Mouse (Mus musculus): ENCODE measurements at regions not wholly inside any gene's neighbourhood (a gene's known extent, or its start where the extent isn't known, plus 50 kb on each side); places are given as distances from the start of the nearest gene placed in this dataset.
"Not testable (repeated sequence)": the region's sequence is repeated elsewhere in the genome, so short reads cannot be mapped to it uniquely, and the experiment has no call there.

DNA sequence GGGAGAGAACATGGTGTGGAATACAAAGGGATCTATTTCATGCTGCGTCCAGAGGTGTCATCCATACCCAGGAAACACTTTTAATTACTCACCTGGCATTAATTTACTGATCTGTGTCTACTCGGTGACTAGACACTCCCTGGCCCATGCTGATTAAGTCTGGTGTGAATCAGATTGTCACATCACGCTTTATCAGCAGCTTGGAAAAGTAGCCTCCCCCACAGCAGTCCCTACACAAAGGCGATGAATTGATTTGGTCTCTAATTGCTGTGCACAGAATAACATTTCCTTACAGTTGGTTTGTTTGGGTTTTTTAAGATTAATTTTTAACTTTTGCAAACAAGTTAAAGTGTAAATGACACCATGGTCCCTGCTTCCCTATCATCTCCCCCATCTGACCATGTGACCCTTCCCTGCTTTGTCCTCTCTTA lies 484.7 kb upstream of the Gulo start:
- no peak for DNase-seq (ENCODE audit: inconsistent age in 2 of 2, low spot score in 1 of 2)

DNA sequence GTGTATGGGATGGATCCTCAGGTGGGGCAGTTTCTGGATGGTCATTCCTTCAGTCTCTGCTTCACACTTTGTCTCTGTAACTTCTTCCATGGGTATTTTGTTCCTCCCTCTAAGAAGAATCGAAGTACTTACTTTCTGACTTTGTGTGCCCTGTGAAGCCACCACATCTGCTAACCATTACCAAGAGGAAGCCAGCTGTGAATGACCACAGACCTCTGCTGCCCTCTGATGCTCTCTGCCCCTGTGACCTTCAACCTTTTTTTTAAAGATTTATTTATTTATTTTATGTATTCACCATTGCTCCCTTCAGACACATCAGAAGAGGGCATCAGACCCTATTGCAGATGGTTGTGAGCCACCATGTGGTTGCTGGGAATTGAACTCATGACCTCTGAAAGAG lies 475.7 kb upstream of the Gulo start:
- DNase-seq (ENCODE audit: inconsistent age in 2 of 2, low spot score in 1 of 2), result not testable (repeated sequence)

DNA sequence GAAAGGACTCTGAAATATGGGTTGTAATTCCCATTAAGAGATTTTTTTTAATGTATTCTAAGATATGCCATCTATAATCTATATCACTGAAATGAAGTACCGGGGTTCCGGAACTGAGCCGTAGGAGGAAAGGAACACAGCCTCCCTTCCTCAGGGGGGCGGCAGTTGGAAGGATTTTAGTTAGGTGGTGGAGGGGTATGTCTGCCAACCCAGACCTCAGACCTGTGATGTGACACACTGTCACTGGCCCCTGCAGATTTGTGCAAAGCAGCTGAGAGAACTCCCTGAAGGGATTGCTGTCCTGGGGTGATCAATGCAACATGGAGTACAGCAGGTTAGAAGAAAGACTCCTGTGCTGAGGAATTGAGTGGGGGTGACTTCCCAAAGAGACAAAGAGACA lies 470.2 kb upstream of the Gulo start:
- DNase-seq (ENCODE audit: inconsistent age in 2 of 2, low spot score in 1 of 2), result no peak

GRCm38 (mm10) chr14:66478562-66478961 lies 469.6 kb upstream of the Gulo start:
- no peak for DNase-seq (ENCODE audit: inconsistent age in 2 of 2, low spot score in 1 of 2)

DNA sequence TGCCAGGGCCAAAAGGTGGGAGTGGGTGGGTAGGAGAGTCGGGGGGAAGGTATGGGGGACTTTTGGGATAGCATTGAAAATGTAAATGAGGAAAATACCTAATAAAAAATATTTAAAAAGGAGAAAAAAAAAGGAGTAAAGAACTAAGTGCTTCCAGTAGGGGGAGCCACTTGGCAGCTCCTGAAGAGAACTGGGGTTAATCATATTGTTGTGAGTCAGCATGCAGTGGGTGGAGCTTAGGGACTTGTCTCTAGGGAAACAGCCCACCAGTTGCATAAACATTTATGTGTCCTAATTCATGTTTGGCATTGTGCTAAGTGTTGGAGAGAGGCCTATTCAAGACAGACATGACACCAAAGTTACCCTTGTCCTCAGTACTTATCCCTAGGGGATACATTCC lies 466.0 kb upstream of the Gulo start:
- DNase-seq (ENCODE audit: inconsistent age in 2 of 2, low spot score in 1 of 2), result peak; percentile 8 to 74

DNA sequence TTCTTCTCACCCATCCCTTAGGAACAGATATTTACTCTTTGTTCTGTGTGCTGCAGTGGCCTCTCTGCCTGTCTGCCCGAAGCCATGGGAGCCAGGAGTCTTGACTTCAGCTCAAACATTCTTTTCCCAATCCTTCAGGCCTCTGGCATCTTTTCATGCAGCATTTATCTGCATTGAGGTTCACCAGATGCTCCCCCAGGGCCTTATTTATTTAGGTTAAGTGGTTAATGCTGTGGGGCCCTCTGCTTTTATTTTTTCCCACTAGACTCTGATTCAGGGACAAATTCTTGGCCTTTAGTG lies 464.2 kb upstream of the Gulo start:
- no peak for DNase-seq (ENCODE audit: inconsistent age in 2 of 2, low spot score in 1 of 2)

DNA sequence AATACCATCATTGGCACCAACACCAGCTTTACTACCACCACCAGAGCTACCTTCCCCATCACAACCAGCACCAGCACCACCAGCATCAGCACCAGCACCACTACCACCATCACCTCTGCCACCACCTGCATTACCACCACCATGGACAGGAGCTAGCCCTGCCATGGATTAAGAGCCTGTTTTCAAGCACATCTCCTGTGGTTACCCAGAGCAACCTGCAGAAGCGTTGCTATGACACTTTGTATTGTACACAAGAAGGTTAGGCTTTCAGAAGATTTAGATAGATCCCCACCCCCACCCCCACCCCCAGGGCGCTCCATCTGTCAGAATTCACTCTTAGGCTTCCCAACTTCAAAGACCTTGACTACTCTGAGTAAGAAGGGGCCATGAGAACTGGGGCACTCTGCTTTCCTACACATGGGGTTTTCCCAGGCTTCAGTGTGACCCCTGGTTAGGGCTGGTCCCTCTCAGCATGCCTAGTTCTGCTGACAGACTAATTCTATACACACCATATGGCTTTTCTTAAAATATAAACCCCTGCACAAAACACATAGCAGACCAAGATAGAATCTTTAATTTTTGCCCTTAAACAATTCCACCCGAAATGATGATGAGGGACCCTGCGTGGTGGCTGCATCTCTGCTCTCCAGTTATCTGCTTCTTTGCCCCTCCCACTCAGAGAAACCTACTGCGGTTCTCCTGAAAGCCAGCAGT lies 463.7 kb upstream of the Gulo start:
- no peak for DNase-seq (ENCODE audit: inconsistent age in 2 of 2, low spot score in 1 of 2)

DNA sequence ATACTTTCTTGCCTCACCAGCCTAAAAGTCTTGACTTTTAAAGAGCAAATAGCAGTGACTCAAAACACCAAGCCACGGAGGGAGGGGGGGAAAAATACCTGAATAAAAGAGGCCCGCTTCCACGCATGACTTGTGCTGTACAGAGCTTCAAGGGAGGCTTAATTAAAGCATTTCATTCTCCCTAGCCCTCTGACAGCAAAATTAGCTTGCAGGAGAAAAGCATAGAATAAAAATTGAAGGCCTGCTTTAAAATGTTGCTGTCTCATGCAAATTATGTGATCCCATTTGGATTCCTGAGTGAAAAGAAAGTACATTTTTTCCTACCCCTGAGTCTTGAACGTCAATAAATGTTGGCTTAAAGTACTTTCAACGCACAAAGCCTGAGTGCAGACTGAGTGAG lies 453.1 kb upstream of the Gulo start:
- no peak for DNase-seq (ENCODE audit: inconsistent age in 2 of 2, low spot score in 1 of 2)

DNA sequence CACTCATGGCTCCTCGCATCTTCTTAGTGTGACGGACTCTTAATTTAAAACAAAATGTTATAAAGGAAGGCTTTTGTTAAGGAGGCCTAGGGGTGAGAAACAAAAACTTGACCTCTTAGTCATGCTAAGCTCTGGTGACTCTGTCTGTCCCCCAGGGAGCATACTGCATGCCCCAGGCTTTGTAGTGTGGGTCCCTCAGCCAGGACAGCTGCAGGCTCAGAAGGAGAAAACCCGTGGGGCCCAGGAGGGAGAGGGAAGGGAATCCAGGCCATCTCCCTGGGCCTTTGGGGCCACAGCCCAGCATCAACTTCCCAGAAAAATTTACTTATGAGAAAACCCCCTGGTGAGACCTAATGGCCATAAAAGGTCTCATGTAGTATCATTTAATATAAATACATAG lies 451.8 kb upstream of the Gulo start:
- no peak for DNase-seq (ENCODE audit: inconsistent age in 2 of 2, low spot score in 1 of 2)

DNA sequence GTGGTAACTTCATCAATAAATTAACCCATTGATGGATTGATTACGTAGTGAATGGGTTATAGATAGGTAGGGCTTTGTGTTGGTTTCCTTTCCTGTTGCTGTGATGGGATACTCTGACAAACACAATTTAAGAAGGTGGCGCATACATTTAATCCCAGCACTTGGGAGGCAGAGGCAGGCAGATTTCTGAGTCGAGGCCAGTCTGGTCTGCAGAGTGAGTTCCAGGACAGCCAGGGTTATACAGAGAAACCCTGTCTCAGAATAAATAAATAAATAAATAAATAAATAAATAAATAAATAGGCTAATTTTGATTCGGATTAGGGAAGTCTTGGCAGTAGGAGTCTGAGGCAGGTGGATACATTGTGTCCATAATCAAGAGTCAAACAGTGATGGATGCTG lies 449.7 kb upstream of the Gulo start:
- no peak for DNase-seq (ENCODE audit: inconsistent age in 2 of 2, low spot score in 1 of 2)

DNA sequence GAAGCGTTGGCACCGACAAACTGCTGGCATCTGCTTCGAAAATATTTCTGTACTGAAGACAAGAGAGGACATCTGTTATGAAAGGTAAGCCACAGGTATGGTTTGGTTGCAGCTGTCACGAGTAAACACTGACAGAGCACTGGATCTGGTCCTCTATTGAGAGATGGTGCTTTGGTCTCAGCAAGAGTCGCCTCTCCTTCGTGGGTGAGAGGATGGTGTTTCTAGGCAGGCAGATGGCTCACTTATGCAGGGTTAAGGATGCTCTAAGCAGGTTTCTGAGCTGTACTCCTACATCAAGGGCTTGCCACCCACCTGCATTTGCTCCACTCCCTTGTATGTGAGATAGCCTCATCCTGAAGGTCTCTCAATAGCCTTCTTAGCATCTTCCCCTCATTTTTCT lies 448.3 kb upstream of the Gulo start:
- no peak for DNase-seq (ENCODE audit: inconsistent age in 2 of 2, low spot score in 1 of 2)

- DNase-seq (ENCODE audit: inconsistent age in 2 of 2, low spot score in 1 of 2), result no peak
Observed at GRCm38 (mm10) chr14:66452828-66453227, 443.8 kb upstream of the Gulo start.

DNA sequence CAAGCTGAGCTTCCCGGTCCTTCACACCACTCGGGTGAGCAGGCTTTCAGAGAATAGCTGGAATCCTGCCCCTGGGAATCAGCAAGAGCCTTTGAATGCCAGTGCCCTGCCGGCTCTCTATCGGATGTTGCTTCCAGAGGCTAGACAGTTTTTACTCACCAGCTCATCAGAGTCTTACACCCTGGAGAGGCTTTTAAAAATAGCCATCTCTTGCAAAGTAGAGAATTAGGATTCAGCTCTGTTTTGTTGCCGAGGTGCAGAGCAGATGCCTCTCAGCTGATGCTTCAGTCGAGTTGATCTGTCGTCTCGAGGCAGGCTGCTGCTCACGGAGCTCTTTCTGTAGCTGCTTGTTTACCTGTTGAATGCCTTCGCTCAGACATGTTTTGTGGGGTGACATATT lies 441.3 kb upstream of the Gulo start:
- no peak for DNase-seq (ENCODE audit: inconsistent age in 2 of 2, low spot score in 1 of 2)

DNA sequence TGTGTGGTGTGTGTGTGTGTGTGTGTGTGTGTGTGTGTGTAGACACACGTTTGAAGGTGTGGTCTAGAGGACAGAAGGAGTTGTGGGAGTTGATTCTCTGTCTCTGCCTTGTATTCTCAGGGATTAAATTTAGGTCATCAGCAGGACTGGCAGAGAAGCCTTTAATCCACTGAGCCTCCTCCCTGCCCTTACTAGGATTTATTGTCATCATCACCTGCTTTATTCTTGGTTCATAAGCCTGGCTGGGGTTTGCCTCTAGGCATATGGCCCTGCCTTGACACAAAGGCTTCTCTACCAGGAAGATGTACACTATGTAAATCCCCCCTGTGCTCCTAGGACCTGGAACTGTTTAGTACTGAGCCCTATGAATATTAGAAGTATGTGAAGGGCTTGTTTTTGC lies 433.6 kb upstream of the Gulo start:
- no peak for DNase-seq (ENCODE audit: inconsistent age in 2 of 2, low spot score in 1 of 2)

DNA sequence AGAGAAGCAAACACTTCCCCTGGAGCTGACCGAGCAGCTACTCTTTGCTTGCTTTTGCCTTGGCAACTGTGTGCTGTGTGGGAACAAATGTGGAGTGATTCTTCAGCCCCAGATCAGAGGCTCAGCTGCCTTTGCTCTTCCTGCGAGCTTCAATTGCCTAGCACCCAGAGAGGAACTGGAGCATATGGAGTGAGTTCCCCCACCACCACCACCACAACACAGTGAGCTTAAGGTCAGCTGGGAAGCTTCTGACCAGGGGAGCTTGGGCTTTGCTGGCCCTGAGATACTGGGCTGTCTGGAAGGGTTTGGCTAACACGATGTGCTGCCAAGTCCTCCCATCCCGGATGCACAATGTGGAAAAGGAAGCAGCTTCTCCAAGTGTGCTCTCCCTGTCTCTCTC lies 432.8 kb upstream of the Gulo start:
- no peak for DNase-seq (ENCODE audit: inconsistent age in 2 of 2, low spot score in 1 of 2)

DNA sequence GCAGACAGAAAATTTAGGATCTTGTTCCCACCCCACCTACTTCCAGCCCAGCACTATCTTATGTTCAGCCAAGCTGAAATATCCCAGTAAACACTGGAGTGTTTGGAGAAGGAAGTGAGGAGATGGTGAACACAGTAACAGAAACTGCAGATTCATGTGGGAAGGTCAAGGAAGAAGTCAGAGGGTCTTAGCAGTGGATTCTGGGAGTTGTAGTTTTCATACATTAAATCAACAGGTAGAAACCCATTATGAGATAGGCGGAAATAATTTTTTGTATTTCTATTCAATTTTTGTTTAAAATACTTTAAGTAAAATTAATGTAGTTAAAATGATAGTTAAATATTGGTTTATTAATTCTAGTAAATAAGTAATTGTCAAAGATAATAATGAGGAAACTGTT lies 429.6 kb upstream of the Gulo start:
- DNase-seq (ENCODE audit: inconsistent age in 2 of 2, low spot score in 1 of 2), result no peak

DNA sequence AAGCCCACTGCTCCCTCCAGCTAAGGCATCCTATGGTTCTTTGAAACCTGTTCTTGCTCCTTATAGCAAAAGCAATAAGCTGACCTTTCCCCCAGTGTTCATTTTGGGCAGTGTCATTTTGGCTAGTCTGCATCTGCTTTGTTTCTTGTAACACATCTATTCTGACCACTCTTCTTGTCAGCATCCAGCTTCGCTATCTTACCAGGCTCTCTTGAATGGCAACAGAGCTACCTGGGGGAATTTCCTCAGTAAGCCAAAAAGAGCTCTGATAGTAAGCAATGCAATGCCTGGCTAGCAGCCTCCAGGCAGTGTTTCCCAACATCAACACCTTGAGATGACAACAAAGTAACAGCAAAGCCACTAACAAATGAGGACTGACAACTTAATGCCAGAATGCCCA lies 429.0 kb upstream of the Gulo start:
- DNase-seq (ENCODE audit: inconsistent age in 2 of 2, low spot score in 1 of 2), result no peak

GRCm38 (mm10) chr14:66431630-66432029 lies 422.6 kb upstream of the Gulo start:
- DNase-seq (ENCODE audit: inconsistent age in 2 of 2, low spot score in 1 of 2), result no peak

DNA sequence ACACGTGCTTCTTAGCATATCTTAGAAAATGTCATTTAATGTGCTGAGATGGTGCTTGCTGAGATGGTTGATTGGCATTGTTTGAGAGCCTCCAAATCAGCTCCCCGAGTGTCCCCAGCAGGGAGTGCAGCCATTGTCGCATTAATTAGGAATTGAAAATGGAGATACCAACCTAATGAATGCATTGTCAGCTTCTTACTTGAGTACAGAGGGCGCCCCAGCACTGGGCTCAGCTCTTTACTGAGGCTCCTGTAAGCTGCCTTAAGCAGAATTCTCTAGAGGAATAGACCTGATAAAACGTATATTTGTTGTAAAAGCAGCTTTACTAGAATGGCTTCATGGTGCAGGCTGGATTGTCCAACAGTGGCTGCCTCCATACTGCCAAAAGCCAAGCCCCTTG lies 415.1 kb upstream of the Gulo start:
- DNase-seq (ENCODE audit: inconsistent age in 2 of 2, low spot score in 1 of 2), result no peak
